Mouse (Mus musculus): ENCODE results near the gene D030056L22Rik.

DNA sequence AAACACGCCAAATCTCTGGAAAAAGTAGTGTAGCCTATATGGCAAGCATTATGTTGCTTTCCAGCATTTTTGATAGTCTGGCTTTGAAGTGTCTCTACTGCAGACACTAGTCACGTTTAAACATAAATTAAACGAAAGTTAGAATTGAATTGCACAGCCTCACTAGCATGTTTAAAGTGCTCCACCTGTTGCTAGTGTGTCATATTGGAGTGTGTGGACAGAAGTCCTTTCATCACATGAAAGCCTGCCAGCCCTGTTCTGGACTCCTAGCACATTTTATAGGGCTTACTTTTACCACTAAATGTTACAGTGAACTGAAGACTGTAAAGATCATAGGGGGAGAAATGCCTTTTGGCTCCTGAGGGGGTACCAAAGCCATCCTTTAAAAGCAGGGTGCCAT is 40.5 kb upstream of the D030056L22Rik start:
- no peak for TF ChIP-seq POLR2A (IDR thresholded peaks at IDR 0.05; ENCODE audit: low read depth, low read length)
- TF ChIP-seq IRF4 (IDR thresholded peaks at IDR 0.05; ENCODE audit: low read depth, low read length), result no peak
- no peak for TF ChIP-seq EP300 (IDR thresholded peaks at IDR 0.05; ENCODE audit: low read length)
- TF ChIP-seq CTCF (conservative IDR thresholded peaks at IDR 0.05 in 1 of 2, IDR thresholded peaks at IDR 0.05 in 1 of 2; ENCODE audit: low read depth in 2 of 2, low read length in 2 of 2), result peak in 1 of 2 experiments; percentile 19; a peak in 1 of 4 replicates
- no peak for TF ChIP-seq ZC3H11A (IDR thresholded peaks at IDR 0.05; ENCODE audit: low read depth, low read length)
- TF ChIP-seq RCOR1 (conservative IDR thresholded peaks at IDR 0.05; ENCODE audit: low read depth, low read length), result no peak
- TF ChIP-seq ELF1 (IDR thresholded peaks at IDR 0.05; ENCODE audit: low read depth, low read length), result no peak
- TF ChIP-seq GABPA (IDR thresholded peaks at IDR 0.05; ENCODE audit: insufficient replicate concordance, low read depth, low read length), result no peak
- TF ChIP-seq MAFK (IDR thresholded peaks at IDR 0.05; ENCODE audit: insufficient replicate concordance, low read length), result no peak
- TF ChIP-seq E2F4 (IDR thresholded peaks at IDR 0.05; ENCODE audit: insufficient replicate concordance, low read depth, low read length), result no peak
- TF ChIP-seq SIN3A (IDR thresholded peaks at IDR 0.05; ENCODE audit: low read length), result no peak
- TF ChIP-seq JUND (conservative IDR thresholded peaks at IDR 0.05; ENCODE audit: low read depth, low read length), result no peak

Measured in CH12.LX (cell line).